Mouse (Mus musculus) hindbrain, embryonic 14.5 days (tissue): ENCODE measurements at regions not wholly inside any gene's neighbourhood (a gene's known extent, or its start where the extent isn't known, plus 50 kb on each side); places are given as distances from the start of the nearest gene placed in this dataset.
A peak's percentile ranks its signal among the peaks of the same experiment; 100 is the strongest.
"Not testable (repeated sequence)": the region's sequence is repeated elsewhere in the genome, so short reads cannot be mapped to it uniquely, and the experiment has no call there.

ENCODE experiments used
- ATAC-seq: fragments of 200-750 bp; cut with Nextera tagmentation; 2 replicates; pipeline ENCODE4 v1.8.0; 2017; ENCODE audit warnings: moderate number of reproducible peaks, mild to moderate bottlenecking, moderate TSS enrichment, moderate library complexity; ENCODE audit not compliant: low FRiP score
- DNase-seq: peaks from one replicate; pipeline ENCODE4 v3.0.0-alpha.2; 2015; ENCODE audit warnings: low spot score
- H3K27ac ChIP-seq: fragments of 300-500 bp; sonication (generic); 2 replicates; pipeline ENCODE4 v1.5.1; 2014; ENCODE audit warnings: mild to moderate bottlenecking, moderate library complexity
- H3K27me3 ChIP-seq: fragments of 300-500 bp; sonication (generic); 2 replicates; pipeline ENCODE4 v1.6.1; 2014; ENCODE audit warnings: mild to moderate bottlenecking, low read length, mixed read lengths; ENCODE audit not compliant: control insufficient read depth, insufficient read depth
- H3K36me3 ChIP-seq: fragments of 300-500 bp; sonication (generic); replicated peaks from 2 replicates; pipeline ENCODE4 v1.6.1; 2014; ENCODE audit not compliant: control insufficient read depth, insufficient read depth
- H3K4me1 ChIP-seq: fragments of 300-500 bp; sonication (generic); replicated peaks from 2 replicates; pipeline ENCODE4 v1.6.1; 2014; ENCODE audit warnings: antibody characterized with exemption, low read length, mixed read lengths; ENCODE audit not compliant: control insufficient read depth, insufficient read depth
- H3K4me2 ChIP-seq: fragments of 300-500 bp; sonication (generic); replicated peaks from 2 replicates; pipeline ENCODE4 v1.6.1; 2014; ENCODE audit warnings: mild to moderate bottlenecking, moderate library complexity
- H3K4me3 ChIP-seq: fragments of 300-500 bp; sonication (generic); replicated peaks from 2 replicates; pipeline ENCODE4 v1.5.1; 2014; ENCODE audit warnings: mild to moderate bottlenecking, low read length
- H3K9ac ChIP-seq: fragments of 300-500 bp; sonication (generic); 2 replicates; pipeline ENCODE4 v1.6.1; 2014
- H3K9me3 ChIP-seq: fragments of 300-500 bp; sonication (generic); 2 replicates; pipeline ENCODE4 v1.6.1; 2016; ENCODE audit warnings: low read length; ENCODE audit not compliant: control insufficient read depth
- WGBS: fragments of 180-500 bp; shearing (Covaris S2); extraction: QIAGEN DNeasy Blood & Tissue Kit; methylation state at CpG from one replicate; pipeline ENCODE4 v1.1.7; 2014; 5-methylcytosine and 5-hydroxymethylcytosine counted together

- Histone ChIP-seq H3K9ac (no peak overlapping the region), H3K27ac (no peak overlapping the region), H3K4me3 (no peak overlapping the region), H3K27me3 (no peaks in the 10 kb centered on the region), H3K4me1 (no peaks in the 10 kb centered on the region), H3K36me3 (no peaks in the 10 kb centered on the region), H3K4me2 (no peak overlapping the region), H3K9me3 (peaks cover 8% of the 10 kb centered on the region; the same call in 1 of the 2 replicates)
- DNase-seq, result no peak
- 76% methylated on average over 7 of the region's 7 CpGs for WGBS
- no peak for ATAC-seq
Measured at GRCm38 (mm10) chr3:101224091-101224490, 63.6 kb downstream of the Cd2 start.

- ATAC-seq (no peak), DNase-seq (no peak)
- Histone ChIP-seq H3K36me3 (no peaks in the 10 kb centered on the region), H3K9ac (no peak overlapping the region), H3K4me1 (no peaks in the 10 kb centered on the region), H3K27ac (no peak overlapping the region), H3K9me3 (peaks cover 8% of the 10 kb centered on the region; the same call in 1 of the 2 replicates), H3K27me3 (no peaks in the 10 kb centered on the region), H3K4me3 (no peak overlapping the region), H3K4me2 (no peak overlapping the region)
- WGBS, result 97% methylated on average over 2 of the region's 2 CpGs
Measured at GRCm38 (mm10) chr3:101219897-101220296, 67.8 kb downstream of the Cd2 start.

GRCm38 (mm10) chr3:101216711-101217110 is 71.0 kb downstream of the Cd2 start:
- no peak overlapping the region for H3K4me3 ChIP-seq
- no peak overlapping the region for H3K9ac ChIP-seq
- H3K9me3 ChIP-seq, result peaks cover 8% of the 10 kb centered on the region; the same call in 1 of the 2 replicates
- H3K36me3 ChIP-seq, result no peaks in the 10 kb centered on the region
- WGBS, result 90% methylated on average over 13 of the region's 13 CpGs
- H3K27ac ChIP-seq, result no peak overlapping the region
- peaks cover 18% of the 10 kb centered on the region for H3K4me1 ChIP-seq
- no peak overlapping the region for H3K4me2 ChIP-seq
- H3K27me3 ChIP-seq, result no peaks in the 10 kb centered on the region
- DNase-seq (no peak), ATAC-seq (no peak)

- peaks cover 18% of the 10 kb centered on the region for H3K4me1 ChIP-seq
- no peaks in the 10 kb centered on the region for H3K9me3 ChIP-seq
- no peaks in the 10 kb centered on the region for H3K36me3 ChIP-seq
- no peaks in the 10 kb centered on the region for H3K27me3 ChIP-seq
- no peak overlapping the region for H3K4me2 ChIP-seq
- no peak for DNase-seq
- no peak for ATAC-seq
- no peak overlapping the region for H3K4me3 ChIP-seq
- peak overlapping the region; percentile 47 for H3K27ac ChIP-seq
- 56% methylated on average over 4 of the region's 4 CpGs for WGBS
- no peak overlapping the region for H3K9ac ChIP-seq
Measured at GRCm38 (mm10) chr3:101213212-101213562, 74.6 kb downstream of the Cd2 start.

- Histone ChIP-seq H3K4me3 (no peak overlapping the region), H3K27ac (peak overlapping the region; percentile 79), H3K4me1 (peaks cover 18% of the 10 kb centered on the region), H3K9ac (no peak overlapping the region; the same call in 1 of the 2 replicates), H3K4me2 (no peak overlapping the region), H3K36me3 (no peaks in the 10 kb centered on the region), H3K27me3 (no peaks in the 10 kb centered on the region), H3K9me3 (no peaks in the 10 kb centered on the region)
- 6% methylated on average over 12 of the region's 12 CpGs for WGBS
- peak; percentile 81 for ATAC-seq
- peak; percentile 41 for DNase-seq
Measured at GRCm38 (mm10) chr3:101212403-101213211, 75.1 kb downstream of the Cd2 start.

- peak overlapping the region; percentile 79 for H3K27ac ChIP-seq
- no peaks in the 10 kb centered on the region for H3K9me3 ChIP-seq
- H3K27me3 ChIP-seq, result no peaks in the 10 kb centered on the region
- H3K36me3 ChIP-seq, result no peaks in the 10 kb centered on the region
- ATAC-seq (peak; percentile 37; the same call in 1 of the 2 replicates), DNase-seq (peak; percentile 63)
- H3K4me1 ChIP-seq, result peaks cover 18% of the 10 kb centered on the region
- H3K9ac ChIP-seq, result no peak overlapping the region
- WGBS, result 50% methylated on average over 4 of the region's 4 CpGs
- H3K4me3 ChIP-seq, result no peak overlapping the region
- H3K4me2 ChIP-seq, result no peak overlapping the region
Measured at GRCm38 (mm10) chr3:101211936-101212335, 75.8 kb downstream of the Cd2 start.

GRCm38 (mm10) chr3:101209546-101209945 is 78.2 kb downstream of the Cd2 start:
- Histone ChIP-seq H3K36me3 (no peaks in the 10 kb centered on the region), H3K4me3 (no peak overlapping the region), H3K4me1 (peaks cover 18% of the 10 kb centered on the region), H3K27ac (no peak overlapping the region), H3K9me3 (no peaks in the 10 kb centered on the region), H3K27me3 (no peaks in the 10 kb centered on the region), H3K9ac (no peak overlapping the region), H3K4me2 (no peak overlapping the region)
- no peak for ATAC-seq
- no peak for DNase-seq
- 57% methylated on average over 7 of the region's 7 CpGs for WGBS

GRCm38 (mm10) chr3:101208751-101209150 is 79.0 kb downstream of the Cd2 start:
- H3K27ac ChIP-seq, result no peak overlapping the region
- no peaks in the 10 kb centered on the region for H3K36me3 ChIP-seq
- H3K27me3 ChIP-seq, result no peaks in the 10 kb centered on the region
- no peak overlapping the region for H3K4me2 ChIP-seq
- peaks cover 18% of the 10 kb centered on the region for H3K4me1 ChIP-seq
- DNase-seq, result no peak
- WGBS, result 93% methylated on average over 12 of the region's 12 CpGs
- no peak overlapping the region for H3K9ac ChIP-seq
- ATAC-seq, result no peak
- H3K4me3 ChIP-seq, result no peak overlapping the region
- H3K9me3 ChIP-seq, result no peaks in the 10 kb centered on the region

- ATAC-seq, H3K36me3 ChIP-seq, H3K27ac ChIP-seq, H3K9ac ChIP-seq, DNase-seq, H3K27me3 ChIP-seq, H3K4me3 ChIP-seq, H3K4me1 ChIP-seq, H3K4me2 ChIP-seq, H3K9me3 ChIP-seq: not testable (repeated sequence)
- 96% methylated on average over 13 of the region's 13 CpGs for WGBS
Measured at GRCm38 (mm10) chr3:101206172-101206571, 81.6 kb downstream of the Cd2 start.
